In genomic region chr3:68531908-68532307, GRCm38 (mm10) we compare ENCODE assay signal across 20 mouse cellular contexts.
"Had no signal": no experiment of that assay in that cellular context is flagged by ENCODE, and none has a peak within 500 bp of the region (broad histone marks: within the 10 kb centered on the region; RNA-seq: fewer than 3 reads in every experiment).

No protein-coding gene starts in this region.

- H3K9ac ChIP-seq: heart, embryonic 12.5 days; hindbrain, embryonic 12.5 days; hindbrain, embryonic 14.5 days; intestine, embryonic 15.5 days; limb, embryonic 12.5 days; liver, embryonic 13.5 days; liver, embryonic 15.5 days had no signal

- H3K36me3 ChIP-seq: hindbrain, embryonic 12.5 days; intestine, embryonic 15.5 days; limb, embryonic 12.5 days; liver, embryonic 13.5 days; liver, embryonic 15.5 days had no signal

- H3K27ac ChIP-seq: heart, embryonic 10.5 days; hindbrain, embryonic 10.5 days; hindbrain, embryonic 12.5 days; hindbrain, embryonic 14.5 days; intestine, embryonic 15.5 days; limb, embryonic 10.5 days; limb, embryonic 12.5 days; liver, embryonic 13.5 days; liver, embryonic 15.5 days had no signal

- H3K27me3 ChIP-seq: heart, embryonic 12.5 days; hindbrain, embryonic 12.5 days; intestine, embryonic 15.5 days; liver, embryonic 13.5 days; liver, embryonic 15.5 days had no signal

- H3K4me1 ChIP-seq: liver, embryonic 13.5 days; liver, embryonic 15.5 days had no signal

- H3K4me3 ChIP-seq: heart, embryonic 10.5 days; heart, embryonic 12.5 days; hindbrain, embryonic 10.5 days; hindbrain, embryonic 12.5 days; intestine, embryonic 15.5 days; left cerebral cortex, adult 2 months; limb, embryonic 10.5 days; limb, embryonic 12.5 days; liver, embryonic 13.5 days; liver, embryonic 15.5 days had no signal

- DNase-seq: gastrocnemius, postnatal 14 days; gastrocnemius, postnatal 36 days; heart, postnatal 10 days; heart, postnatal 4 days; kidney, adult 18-20 months; kidney, adult 8-10 months; kidney, postnatal 10 days; kidney, postnatal 4 days; liver; liver, embryonic 13.5 days had no signal
